Mouse (Mus musculus): ENCODE measurements around the gene Arl15.

The Arl15 gene

DNA sequence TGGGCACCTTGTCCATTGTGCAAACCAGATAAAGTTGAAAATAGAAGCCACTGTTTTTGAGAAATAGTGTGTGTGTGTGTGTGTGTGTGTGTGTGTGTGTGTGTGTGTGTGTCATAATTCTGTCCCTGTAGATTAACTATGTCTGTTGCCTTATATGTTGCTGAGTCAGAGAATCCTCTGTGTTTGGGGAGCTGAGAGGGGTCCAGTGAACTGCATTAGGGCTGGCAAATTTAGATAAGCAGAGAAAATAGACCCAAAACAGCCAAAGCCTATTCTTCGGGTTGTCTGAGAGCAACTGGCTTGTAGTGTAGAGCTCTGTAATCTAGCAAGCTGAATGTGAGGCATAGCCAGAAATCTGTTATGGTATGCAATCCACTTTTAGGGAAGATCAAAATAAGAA is 348.9 kb downstream of the Arl15 start:
- DNase-seq (ENCODE audit: low spot score in 2 of 2) = no peak

DNA sequence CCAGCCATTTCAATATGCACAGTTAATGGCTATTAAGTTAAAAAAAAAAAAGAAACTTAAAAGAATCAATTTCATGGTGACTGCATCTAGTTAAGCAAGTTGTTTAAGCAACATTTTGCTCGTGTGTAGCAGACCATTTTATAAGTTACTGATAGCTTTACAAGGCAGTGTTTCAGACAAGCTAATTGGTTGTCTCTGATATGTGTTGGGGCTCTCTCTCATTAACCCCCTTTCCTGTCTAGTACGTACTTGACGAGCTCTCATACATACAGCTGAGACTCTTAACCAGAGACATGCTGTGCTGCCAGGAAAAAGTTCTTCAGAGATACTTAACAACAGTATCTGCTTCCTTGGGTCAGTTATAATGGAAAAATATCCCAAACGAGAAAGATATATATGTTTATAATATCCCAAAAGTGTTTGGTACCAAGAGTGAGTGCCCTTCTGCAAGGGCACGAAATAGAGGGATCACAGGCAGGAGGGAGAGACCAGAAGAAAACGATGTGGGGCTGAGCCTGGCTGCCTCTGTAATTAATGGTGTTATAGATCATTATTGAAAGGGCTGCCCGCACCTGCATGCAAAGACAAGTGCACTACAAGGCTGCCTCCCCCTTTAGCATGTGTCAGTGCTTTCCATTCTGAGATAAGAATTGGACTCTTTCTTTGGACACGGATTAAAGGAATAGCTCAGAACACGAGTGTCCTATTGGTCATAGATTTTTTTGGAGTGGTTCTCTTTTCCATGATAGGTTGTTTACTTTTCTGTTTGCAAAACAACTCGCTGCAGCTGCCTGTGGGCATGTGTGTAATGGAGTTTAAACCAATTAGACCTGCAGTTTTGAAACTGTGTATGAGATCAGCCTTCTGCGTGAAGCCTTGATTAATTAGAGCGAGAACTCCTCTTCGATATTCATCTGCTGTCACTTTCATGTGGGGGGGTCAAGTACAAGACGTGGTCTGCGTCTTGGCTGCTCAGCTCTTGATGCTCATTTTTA is 350.0 kb downstream of the Arl15 start:
- DNase-seq (ENCODE audit: low spot score in 2 of 2) = no peak

DNA sequence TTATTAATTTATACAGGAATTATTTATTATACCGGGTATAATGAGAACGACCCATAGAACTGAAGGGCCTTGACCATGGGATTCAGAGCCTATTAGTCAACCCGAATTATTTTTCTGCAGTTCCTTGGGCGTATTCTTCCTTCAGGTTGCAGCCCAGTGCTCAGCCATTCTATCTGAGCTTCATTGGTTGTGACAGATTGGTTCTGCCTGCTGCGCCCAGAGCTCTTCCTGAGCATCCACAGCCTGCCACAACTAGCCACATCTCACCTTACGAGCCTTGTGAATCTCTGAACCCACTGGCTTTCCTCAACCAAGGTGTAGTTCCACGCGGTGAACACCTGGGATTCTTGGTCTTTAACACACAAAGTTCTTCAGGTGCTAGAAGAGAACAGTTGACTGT is 350.9 kb downstream of the Arl15 start:
- DNase-seq (ENCODE audit: low spot score in 2 of 2) = no peak

DNA sequence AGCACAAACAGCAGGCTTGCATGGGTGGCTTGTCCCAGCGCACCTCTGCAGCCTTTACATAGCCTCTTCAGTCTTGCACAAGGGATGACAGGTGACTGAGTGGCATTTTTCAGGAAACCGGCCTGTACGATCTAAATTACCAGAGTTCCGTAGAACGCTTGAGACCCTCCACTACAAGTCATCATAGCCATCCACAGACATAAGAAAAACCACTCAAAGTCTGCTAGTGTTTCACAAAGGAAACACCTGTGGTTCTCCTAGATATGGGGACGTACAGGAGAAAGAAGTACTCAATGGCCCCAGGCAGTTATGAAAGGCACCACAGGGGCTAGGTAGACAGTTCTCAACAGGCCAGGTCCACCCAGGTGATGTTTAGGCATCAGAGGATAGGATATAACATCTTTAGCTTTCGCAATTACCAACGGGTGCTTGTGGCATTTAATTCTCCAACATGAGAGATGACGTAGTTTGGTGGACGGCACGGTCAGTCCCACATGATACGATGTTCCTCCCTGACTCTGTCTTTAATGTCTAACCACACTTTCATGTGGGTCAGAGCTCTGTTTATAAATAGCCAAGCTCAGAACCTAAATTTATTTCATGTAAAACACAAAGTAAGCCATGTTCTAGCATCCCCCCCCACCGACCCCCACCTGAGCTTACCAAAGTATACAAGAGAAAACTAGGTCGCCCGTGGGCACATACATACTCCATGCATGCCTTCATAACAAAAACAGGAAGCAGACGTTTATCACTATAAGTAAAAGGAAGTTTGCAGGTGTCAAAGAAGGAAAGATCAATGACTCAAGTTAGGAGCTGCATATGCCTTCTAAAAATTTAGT is 356.8 kb downstream of the Arl15 start:
- DNase-seq (ENCODE audit: low spot score in 2 of 2) = no peak

DNA sequence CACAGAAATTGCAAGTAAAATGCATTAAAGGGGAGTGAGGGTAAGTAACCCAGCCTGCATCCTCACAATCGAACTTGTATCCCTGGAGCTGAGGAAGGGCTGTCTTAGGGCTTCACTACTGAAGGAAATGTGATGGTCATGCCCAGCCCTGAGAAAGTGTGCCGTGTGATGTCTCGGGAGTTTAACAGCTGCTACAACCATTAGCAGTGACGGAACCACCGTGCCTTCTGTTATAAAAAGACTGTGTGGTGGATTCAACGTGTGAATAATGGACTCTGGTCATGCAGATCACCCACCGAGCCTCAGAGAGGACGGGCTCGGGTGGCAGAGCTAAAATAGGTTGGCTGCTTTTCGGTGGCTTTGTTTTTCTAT is 357.4 kb downstream of the Arl15 start:
- DNase-seq (ENCODE audit: low spot score in 2 of 2) = no peak

DNA sequence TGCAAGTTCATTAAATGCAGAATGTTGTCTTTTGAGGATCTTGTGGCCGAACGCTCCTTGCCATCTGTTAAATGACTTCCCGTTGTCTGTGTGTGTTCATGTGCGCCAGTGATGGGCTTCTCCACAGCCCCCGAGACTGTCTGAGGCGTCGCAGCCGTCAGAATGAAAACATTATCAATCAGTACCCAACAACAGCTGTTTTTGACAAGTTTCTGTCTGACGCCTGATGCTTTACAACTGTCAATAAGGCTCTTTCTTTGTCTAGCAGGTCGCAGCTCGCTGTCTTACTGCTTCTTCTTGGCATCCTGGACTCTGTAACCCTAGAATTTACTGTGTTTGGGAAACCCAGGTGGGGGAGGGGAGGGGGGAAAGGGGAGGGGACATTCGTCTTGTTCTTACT is 362.4 kb downstream of the Arl15 start:
- DNase-seq (ENCODE audit: low spot score in 2 of 2) = peak in 1 of 2 experiments; percentile 44

DNA sequence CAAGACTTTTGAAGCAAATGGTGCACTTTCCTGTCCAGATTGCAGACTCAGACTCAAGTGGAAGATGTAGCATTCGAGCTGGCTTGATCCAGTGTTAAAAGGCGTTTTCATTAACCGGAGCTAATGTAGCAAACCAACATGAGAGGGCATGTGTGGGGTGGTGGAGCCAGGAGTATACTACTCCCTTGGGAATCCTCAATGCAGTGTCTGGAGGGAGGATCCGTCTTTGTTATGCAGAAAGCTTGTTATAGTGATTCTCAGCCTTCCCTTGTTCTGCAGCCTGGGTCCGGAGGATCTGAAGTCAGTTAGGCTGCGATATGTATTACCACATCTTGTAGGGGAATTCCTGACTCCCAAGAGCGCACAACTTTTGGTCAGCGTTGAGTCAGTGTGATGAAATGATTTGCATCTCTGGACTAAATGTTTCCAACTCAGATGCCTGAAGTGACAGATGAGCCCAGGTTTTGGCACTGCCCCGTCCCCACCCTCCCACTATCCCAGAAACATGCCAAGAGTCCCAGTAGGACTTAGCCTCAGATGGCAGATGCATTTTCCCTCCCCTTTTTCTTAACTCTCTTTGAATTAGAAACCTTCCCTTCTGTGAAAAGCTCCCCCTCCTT is 363.9 kb downstream of the Arl15 start:
- no peak for DNase-seq (ENCODE audit: low spot score in 2 of 2)

DNA sequence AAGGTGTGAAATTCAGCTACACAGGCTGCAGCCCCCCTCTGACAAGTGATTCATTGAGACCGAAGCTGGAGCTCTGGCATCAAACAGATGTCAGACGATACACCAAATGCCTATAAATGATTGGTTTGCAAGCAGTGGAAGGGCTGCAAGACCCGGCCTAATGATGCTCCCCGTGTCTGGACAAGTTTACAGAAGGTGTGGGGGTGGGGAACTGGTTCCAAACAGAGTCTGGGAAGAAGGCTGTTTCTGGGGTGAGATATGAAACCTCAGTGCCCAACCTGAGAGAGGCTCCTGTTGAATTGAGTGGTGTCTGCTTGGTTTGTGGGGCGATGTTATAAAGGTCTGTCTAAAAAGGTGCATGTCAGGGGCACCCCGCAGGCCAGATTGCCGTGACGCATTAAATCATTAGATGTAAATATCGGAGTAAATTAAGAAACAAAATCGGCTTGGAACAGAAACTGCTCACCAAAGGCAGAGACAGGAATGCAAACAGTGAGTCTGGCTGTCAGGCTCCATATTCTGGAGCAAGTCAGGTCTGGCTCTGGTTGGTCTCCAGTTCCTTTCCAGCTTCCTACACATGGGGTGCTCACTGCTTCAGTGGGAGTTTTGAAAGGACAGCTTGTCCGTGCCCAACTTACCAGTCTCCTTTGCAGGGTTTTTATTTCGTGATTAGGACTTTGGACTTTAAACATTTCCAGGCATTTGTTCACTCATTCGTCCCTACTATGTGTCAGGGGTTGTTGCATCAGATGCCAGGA is 365.5 kb downstream of the Arl15 start:
- DNase-seq (ENCODE audit: low spot score in 2 of 2) = no peak

DNA sequence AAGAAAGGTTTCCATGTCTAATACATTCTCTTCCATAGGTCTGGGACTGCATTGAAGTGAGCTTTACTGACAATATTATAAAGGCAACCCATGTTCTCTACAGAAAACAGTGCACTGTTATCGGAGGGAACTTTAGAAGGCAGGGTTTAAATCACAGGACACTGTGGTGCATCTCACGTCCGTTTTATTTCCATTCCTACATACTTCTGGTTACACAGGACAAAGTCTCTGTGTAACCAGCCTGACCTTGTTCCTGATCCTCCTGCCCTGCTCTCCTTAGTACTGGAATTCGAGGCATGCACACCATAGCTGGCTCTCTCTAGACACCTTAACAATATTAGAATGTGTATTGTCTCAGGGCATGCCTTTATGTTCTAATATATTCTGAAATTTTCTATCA is 368.4 kb downstream of the Arl15 start:
- no peak for DNase-seq (ENCODE audit: low spot score in 2 of 2)

DNA sequence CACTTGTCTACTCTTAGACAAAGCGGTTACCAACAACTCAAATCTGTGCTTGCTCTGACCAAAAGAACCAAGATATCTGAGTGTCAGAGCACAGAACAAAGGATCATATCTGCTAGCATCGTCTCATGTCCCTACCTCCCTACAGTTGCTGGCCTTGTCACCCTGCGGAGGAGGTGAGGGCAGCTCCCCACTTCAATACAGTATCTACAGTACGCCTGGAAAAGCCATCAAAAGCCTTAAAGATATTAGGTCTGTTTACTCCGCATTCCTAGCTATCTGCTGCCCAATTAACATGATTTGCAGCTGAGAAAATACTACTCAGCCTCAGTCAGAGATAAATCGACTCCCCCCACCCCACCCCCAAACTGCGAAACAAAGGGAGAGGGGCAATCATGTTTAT is 371.3 kb downstream of the Arl15 start:
- no peak for DNase-seq (ENCODE audit: low spot score in 2 of 2)

DNA sequence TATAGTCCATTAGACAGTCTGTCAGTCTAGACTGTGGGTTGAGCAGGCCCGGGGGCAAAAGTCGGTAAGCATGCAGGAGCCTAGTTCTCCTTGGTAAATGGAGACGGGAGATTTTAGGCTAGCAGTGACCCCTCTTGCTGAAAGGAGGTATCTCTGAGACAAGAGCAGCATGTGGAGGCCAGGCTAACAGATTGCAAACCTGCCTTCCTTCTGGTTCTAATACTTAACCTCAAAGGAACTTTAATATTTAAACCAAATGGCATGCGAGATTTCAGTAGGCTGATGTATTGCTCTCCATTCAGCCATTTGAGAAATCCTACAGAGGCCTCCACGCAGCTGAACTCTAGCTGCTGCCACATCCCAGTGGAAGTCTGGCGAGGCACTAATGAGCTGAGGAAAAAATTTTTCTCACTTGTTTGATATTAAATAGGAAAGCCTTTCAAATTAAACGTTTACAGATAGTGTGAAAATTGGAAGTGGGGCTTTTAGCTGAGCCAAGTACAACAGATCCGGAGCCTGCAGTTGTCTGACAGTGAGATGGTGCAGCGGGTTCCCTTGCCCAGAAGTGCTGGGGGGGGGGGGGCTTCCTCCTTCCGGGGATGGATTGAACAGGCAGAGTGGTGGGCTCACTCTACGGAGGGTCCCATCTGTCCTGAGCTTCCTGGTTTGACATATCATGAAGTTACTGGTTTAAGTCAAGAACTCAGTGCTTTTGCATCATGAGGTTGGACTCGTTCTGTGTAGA is 372.3 kb downstream of the Arl15 start:
- DNase-seq (ENCODE audit: low spot score in 2 of 2) = no peak

DNA sequence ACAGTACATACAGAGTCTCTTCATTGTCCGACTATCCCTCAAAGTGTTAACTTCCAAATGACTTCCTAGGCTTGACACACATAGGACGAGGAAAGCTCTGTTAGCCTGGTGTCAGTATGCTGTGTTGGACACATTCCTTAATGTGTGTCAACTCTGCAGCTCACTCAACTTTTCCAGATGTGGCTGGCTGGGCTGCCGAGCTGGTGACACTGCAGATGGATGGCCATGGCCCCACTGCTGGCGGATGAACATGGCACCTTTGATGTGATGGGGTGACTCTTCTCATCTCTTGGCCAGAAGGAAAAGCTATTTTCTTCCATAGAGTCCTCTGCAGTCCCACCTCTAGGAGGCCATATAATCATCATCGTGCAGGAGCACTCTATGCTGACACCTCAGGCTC is 375.8 kb downstream of the Arl15 start:
- no peak for DNase-seq (ENCODE audit: low spot score in 2 of 2)

DNA sequence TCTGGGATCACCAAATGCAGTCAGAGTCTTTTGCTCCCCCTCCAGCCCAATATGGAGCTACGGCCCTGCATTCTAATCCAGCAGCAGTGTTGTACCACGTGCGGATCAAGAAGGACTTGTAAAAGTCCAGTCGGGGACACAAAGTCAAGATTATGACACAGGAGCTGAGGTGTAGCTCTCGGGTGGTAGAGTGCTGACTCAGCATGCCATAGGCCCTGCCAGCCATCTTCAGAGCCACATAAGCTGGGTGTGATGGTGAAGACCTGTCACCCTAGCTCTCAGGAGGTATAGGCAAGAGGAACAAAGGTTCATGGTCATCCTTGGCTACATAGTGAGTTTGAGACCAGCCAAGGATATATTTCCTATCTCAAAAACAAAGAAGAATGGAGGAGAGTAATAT is 377.2 kb downstream of the Arl15 start:
- no peak for DNase-seq (ENCODE audit: low spot score in 2 of 2)

DNA sequence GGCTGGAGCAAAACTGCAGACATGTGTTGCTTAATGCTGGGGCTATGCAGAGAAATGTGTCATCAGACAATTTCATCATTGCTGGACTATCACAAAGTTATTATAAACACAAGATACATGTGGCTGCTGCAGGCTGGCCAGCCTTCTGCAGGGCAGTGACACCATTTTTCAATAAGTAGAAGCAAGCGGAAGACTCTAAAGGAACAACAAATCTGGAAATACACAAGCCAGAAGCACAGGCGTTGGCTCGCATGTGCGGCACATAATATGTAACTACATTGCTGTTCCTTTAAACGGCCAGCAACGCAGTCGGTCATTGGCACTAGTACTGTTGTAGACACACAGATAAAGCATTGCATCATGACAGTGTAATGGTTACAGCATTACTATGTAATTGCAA is 393.8 kb downstream of the Arl15 start:
- DNase-seq (ENCODE audit: low spot score in 2 of 2) = no peak

DNA sequence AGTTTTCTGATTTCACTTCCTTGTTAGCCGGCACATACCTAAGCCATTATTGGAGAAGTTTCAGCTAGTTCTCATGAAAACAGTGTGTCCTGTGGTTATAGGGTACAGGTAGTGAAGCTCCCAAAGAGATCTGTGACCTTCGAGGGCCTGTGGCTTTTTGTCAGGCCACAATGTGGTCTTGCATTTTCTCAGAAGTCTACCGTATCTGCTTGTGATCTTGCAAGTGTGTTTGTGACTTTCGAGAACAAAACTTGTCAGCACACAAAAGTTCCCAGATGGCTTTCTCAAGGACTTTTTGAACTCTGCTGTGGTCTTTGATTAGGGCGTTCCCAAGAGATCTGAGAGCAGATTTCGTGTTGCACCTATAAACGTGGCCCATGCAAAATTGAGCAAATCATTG is 394.5 kb downstream of the Arl15 start:
- no peak for DNase-seq (ENCODE audit: low spot score in 2 of 2)

DNA sequence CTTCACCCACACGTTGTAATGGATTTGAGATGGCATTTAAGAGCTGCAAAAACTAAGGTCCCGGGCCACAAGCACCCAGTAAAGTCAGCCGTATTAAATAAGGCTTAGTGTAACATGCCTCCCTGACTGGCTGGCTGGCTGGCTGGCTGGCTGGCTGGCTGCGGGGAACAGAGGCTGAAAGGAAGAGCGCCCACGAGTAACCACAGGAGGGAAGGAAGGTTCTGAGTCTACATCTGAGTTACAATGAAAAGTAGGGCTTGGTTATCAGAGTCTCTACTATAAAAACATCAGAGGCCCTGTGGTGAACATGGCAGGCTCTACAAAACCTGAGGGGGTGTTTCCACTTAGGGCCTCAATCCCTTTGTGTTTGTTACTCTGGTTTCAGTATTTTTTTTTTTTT is 395.1 kb downstream of the Arl15 start:
- DNase-seq (ENCODE audit: low spot score in 2 of 2) = no peak

DNA sequence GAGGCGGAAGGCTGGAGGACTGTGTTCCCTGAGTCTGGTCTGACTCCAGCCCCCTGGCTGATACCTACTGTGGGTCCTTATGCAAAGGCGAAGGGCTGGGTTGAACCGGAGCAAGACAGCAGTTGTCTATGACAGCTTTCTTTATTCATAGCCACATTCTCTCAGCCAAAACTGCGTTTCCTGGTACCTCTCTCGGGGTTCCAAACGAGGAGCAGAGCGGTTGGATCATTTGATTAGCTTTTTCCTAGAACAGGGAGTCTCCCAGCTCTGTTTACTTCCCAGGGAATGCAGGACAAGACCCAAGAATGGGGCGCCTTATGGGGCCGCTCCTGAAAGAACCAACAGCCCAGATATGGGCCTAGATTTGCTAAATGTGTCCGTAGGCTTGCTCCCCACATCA is 396.6 kb downstream of the Arl15 start:
- DNase-seq (ENCODE audit: low spot score in 2 of 2) = no peak

DNA sequence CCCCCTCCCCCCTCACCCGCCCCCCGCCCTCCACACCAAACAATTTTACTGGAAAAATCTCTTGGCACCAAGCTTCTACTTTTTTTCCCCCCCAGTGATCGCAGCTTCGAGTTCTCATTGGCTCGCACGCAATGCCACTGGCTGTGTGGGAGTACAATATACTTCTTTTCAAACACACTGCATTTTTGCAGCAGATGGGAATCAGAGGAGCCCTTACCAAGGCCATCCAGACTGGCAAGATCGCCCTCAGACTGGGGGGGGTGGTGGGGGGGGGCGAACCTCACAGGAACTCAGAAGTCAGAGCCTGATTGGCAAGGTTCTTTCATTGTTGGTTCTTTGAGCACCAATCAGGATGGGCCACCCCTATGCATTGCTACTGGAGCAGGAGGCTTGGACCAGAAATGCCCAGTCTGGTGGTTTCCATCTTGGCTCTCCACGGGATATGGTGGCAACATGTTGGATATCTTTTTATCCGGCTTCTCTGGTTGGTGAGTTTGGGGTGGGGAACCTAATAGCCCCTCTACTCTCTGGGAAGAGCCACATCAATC is 404.0 kb downstream of the Arl15 start:
- DNase-seq (ENCODE audit: low spot score in 2 of 2) = no peak

DNA sequence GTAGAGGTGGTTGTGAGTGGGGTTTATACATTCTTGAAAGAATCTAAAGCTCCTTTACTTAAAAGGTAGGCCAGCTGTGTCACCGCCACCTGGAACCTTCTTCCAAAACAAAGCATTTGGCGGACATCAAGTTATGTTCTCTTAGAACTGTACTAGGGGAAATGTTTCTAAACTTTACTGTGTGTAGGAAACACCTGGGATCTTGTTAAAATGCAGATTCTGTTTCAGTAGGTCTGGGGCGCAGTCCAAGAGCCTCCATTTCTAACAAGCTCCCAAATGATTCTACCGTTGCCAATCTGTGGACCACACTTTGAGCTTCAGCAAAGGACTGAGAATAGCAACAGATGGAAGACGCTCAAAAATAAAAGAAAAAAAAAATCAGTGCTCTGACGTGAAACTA is 405.4 kb downstream of the Arl15 start:
- no peak for DNase-seq (ENCODE audit: low spot score in 2 of 2)

DNA sequence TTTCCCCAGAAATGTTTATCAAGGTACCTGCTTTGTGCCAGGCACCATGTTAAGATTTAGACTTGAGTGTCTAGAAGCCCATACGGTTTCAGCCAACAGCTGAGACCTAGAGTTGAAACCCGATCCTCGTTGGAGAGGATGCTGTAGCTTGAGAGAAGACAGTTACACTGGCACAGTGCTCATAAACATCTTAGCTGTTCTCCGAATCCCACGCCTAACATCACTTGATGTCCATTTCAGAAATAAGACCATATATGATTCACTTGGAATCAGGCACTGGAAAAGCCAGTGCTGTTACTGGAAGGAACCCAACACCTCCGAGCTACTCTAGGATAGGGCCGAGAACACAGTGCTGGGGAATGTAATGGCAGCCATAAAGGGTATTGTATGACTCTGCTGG is 406.2 kb downstream of the Arl15 start:
- no peak for DNase-seq (ENCODE audit: low spot score in 2 of 2)

Measured in spleen, postnatal 4 days (tissue).